Mouse (Mus musculus) stomach, postnatal 0 days (tissue): ENCODE measurements around the gene Nup35. TPM values are rescaled to one million over a fixed set of nuclear protein-coding genes. Genes with fewer than 3 reads are reported as not detected.

Source experiments
- ATAC-seq: fragments of 200-750 bp; cut with Nextera tagmentation; 2 replicates; pipeline ENCODE4 v1.8.0; 2017; ENCODE audit not compliant: low FRiP score, low TSS enrichment
- DNase-seq: peaks from one replicate; pipeline ENCODE4 v3.0.0-alpha.2; 2016; ENCODE audit warnings: low spot score
- H3K27ac ChIP-seq: fragments of 300-500 bp; sonication (generic); replicated peaks from 2 replicates; pipeline ENCODE4 v1.5.1; 2014; ENCODE audit warnings: mild to moderate bottlenecking, control low read depth
- H3K27me3 ChIP-seq: fragments of 300-500 bp; sonication (generic); 2 replicates; pipeline ENCODE4 v1.6.1; 2014; ENCODE audit warnings: low read length; ENCODE audit not compliant: control insufficient read depth, insufficient read depth
- H3K36me3 ChIP-seq: fragments of 300-500 bp; sonication (generic); 2 replicates; pipeline ENCODE4 v1.6.1; 2014; ENCODE audit warnings: low read length, mixed read lengths; ENCODE audit not compliant: control insufficient read depth, insufficient read depth
- H3K4me1 ChIP-seq: fragments of 300-500 bp; sonication (generic); replicated peaks from 2 replicates; pipeline ENCODE4 v1.6.1; 2014; ENCODE audit warnings: antibody characterized with exemption; ENCODE audit not compliant: control insufficient read depth, insufficient read depth
- H3K4me2 ChIP-seq: fragments of 300-500 bp; sonication (generic); replicated peaks from 2 replicates; pipeline ENCODE4 v1.6.1; 2014; ENCODE audit warnings: low read depth, mild to moderate bottlenecking, control low read depth, moderate library complexity
- H3K4me3 ChIP-seq: fragments of 300-500 bp; sonication (generic); 2 replicates; pipeline ENCODE4 v1.5.1; 2014; ENCODE audit warnings: low read depth, low read length, control low read depth
- H3K9ac ChIP-seq: fragments of 300-500 bp; sonication (generic); 2 replicates; pipeline ENCODE4 v1.6.1; 2014; ENCODE audit warnings: mild to moderate bottlenecking, low read length, control low read depth, mixed read lengths
- H3K9me3 ChIP-seq: fragments of 300-500 bp; sonication (generic); 2 replicates; pipeline ENCODE4 v1.6.1; 2016; ENCODE audit warnings: low read length; ENCODE audit not compliant: control insufficient read depth
- CTCF ChIP-seq: IDR thresholded peaks from 2 replicates; pipeline ENCODE4 v1.5.1; 2016; ENCODE audit warnings: antibody characterized with exemption, low read depth, mild to moderate bottlenecking, moderate library complexity
- EP300 ChIP-seq: optimal IDR thresholded peaks from 2 replicates; pipeline ENCODE3; 2016; ENCODE audit warnings: antibody characterized with exemption
- WGBS: fragments of 180-500 bp; shearing (Covaris S2); extraction: QIAGEN DNeasy Blood & Tissue Kit; methylation state at CpG from one replicate; pipeline ENCODE4 v1.1.7; 2014; 5-methylcytosine and 5-hydroxymethylcytosine counted together
- polyA plus RNA-seq: library from polyadenylated mRNA; unstranded; fragments of >200 nt; fragmentation: Nextera tagmentation; extraction: Ambion mirVana; gene quantifications from 2 replicates; pipeline ENCODE4 v1.2.1, GENCODE M21; 2015

Gene Nup35
- polyA plus RNA-seq, 1 experiment from 2014 or later, result 17.1 TPM

GRCm38 (mm10) chr2:80639864-80640263 lies 22.8 kb downstream of the Nup35 start:
- no peaks in the 10 kb centered on the region for H3K4me1 ChIP-seq
- no peak overlapping the region for H3K27ac ChIP-seq
- 35% methylated on average over 3 of the region's 3 CpGs for WGBS
- no peak overlapping the region for H3K4me3 ChIP-seq
- H3K9me3 ChIP-seq, result no peaks in the 10 kb centered on the region
- ATAC-seq (no peak), DNase-seq (no peak)
- TF ChIP-seq CTCF (no peak), EP300 (no peak)
- H3K27me3 ChIP-seq, result no peaks in the 10 kb centered on the region
- peaks cover 6% of the 10 kb centered on the region; the same call in 1 of the 2 replicates for H3K36me3 ChIP-seq
- no peak overlapping the region for H3K9ac ChIP-seq
- 0 out of 2 replicates have a peak overlapping the region, but pooled peaks have one; percentile 29 for H3K4me2 ChIP-seq

GRCm38 (mm10) chr2:80661414-80661813 lies 44.4 kb downstream of the Nup35 start:
- peak; percentile 32 for TF ChIP-seq CTCF
- no peak for TF ChIP-seq EP300
- DNase-seq, result no peak
- no peaks in the 10 kb centered on the region for H3K4me1 ChIP-seq
- no peak overlapping the region for H3K9ac ChIP-seq
- no peak overlapping the region for H3K4me2 ChIP-seq
- H3K4me3 ChIP-seq, result no peak overlapping the region
- H3K36me3 ChIP-seq, result peaks cover 2% of the 10 kb centered on the region; the same call in 1 of the 2 replicates
- H3K27ac ChIP-seq, result no peak overlapping the region
- ATAC-seq, result no peak
- no peaks in the 10 kb centered on the region for H3K9me3 ChIP-seq
- no peaks in the 10 kb centered on the region for H3K27me3 ChIP-seq

- no peak for DNase-seq
- Histone ChIP-seq H3K4me2 (no peak overlapping the region), H3K27ac (no peak overlapping the region), H3K4me3 (no peak overlapping the region), H3K9ac (no peak overlapping the region), H3K27me3 (no peaks in the 10 kb centered on the region), H3K4me1 (no peaks in the 10 kb centered on the region), H3K36me3 (peaks cover 2% of the 10 kb centered on the region; the same call in 1 of the 2 replicates), H3K9me3 (no peaks in the 10 kb centered on the region)
- no peak for ATAC-seq
- TF ChIP-seq CTCF, result no peak
- TF ChIP-seq EP300, result no peak
- 98% methylated on average over 2 of the region's 2 CpGs for WGBS
These were observed 45.6 kb downstream of the Nup35 start for GRCm38 (mm10) chr2:80662682-80663081.

GRCm38 (mm10) chr2:80667396-80667964 lies 50.4 kb downstream of the Nup35 start:
- H3K27me3 ChIP-seq, result no peaks in the 10 kb centered on the region
- H3K4me1 ChIP-seq, result no peaks in the 10 kb centered on the region
- no peak overlapping the region for H3K9ac ChIP-seq
- no peak overlapping the region for H3K27ac ChIP-seq
- H3K4me2 ChIP-seq, result no peak overlapping the region
- TF ChIP-seq CTCF (no peak), EP300 (no peak)
- no peak for DNase-seq
- no peaks in the 10 kb centered on the region for H3K9me3 ChIP-seq
- 87% methylated on average over 5 of the region's 5 CpGs for WGBS
- no peak for ATAC-seq
- no peaks in the 10 kb centered on the region for H3K36me3 ChIP-seq
- no peak overlapping the region for H3K4me3 ChIP-seq

- DNase-seq, result peak; percentile 26
- H3K4me3 ChIP-seq, result no peak overlapping the region
- H3K27me3 ChIP-seq, result no peaks in the 10 kb centered on the region
- H3K4me2 ChIP-seq, result no peak overlapping the region
- WGBS, result 74% methylated on average over 11 of the region's 11 CpGs
- H3K9ac ChIP-seq, result no peak overlapping the region
- no peaks in the 10 kb centered on the region for H3K4me1 ChIP-seq
- no peaks in the 10 kb centered on the region for H3K36me3 ChIP-seq
- no peak overlapping the region for H3K27ac ChIP-seq
- TF ChIP-seq EP300, result no peak
- TF ChIP-seq CTCF, result peak; percentile 75
- H3K9me3 ChIP-seq, result no peaks in the 10 kb centered on the region
- no peak for ATAC-seq
These were observed 53.0 kb downstream of the Nup35 start for GRCm38 (mm10) chr2:80669868-80670666.

- ATAC-seq (no peak), DNase-seq (no peak)
- H3K9me3 ChIP-seq, result no peaks in the 10 kb centered on the region
- H3K27me3 ChIP-seq, result no peaks in the 10 kb centered on the region
- H3K4me2 ChIP-seq, result no peak overlapping the region
- 85% methylated on average over 8 of the region's 8 CpGs for WGBS
- no peak overlapping the region for H3K9ac ChIP-seq
- no peaks in the 10 kb centered on the region for H3K4me1 ChIP-seq
- no peak for TF ChIP-seq EP300
- H3K36me3 ChIP-seq, result no peaks in the 10 kb centered on the region
- no peak overlapping the region for H3K27ac ChIP-seq
- H3K4me3 ChIP-seq, result no peak overlapping the region
These were observed 61.8 kb downstream of the Nup35 start for GRCm38 (mm10) chr2:80678803-80679202.
